Mouse (Mus musculus) spleen, adult 2 months (tissue): Measurements from ENCODE around the gene Eif2b4. TPM values are rescaled to one million over a fixed set of nuclear protein-coding genes. Genes with fewer than 3 reads are reported as not detected.

ENCODE experiments used
- DNase-seq, 2 experiments: peaks; one replicate each; pipeline versions ENCODE4 v3.0.0 to v3.0.0-alpha.2; 2012 to 2021; ENCODE audit warnings: low spot score in 2 of 2, low read depth in 1 of 2
- H3K27ac ChIP-seq: fragments of 200-500 bp; 2 replicates; pipeline ENCODE4 v1.5.1; 2012; ENCODE audit warnings: low read length, inconsistent platforms; ENCODE audit not compliant: insufficient read depth
- H3K27me3 ChIP-seq: fragments of 200-500 bp; 2 replicates; pipeline ENCODE4 v1.6.1; 2012; ENCODE audit warnings: mild to moderate bottlenecking, moderate library complexity, low read length, inconsistent platforms; ENCODE audit not compliant: control insufficient read depth, insufficient read depth
- H3K36me3 ChIP-seq: fragments of 200-500 bp; 2 replicates; pipeline ENCODE4 v1.6.1; 2012; ENCODE audit warnings: mild to moderate bottlenecking, low read length, inconsistent platforms; ENCODE audit not compliant: control insufficient read depth, insufficient read depth
- H3K4me1 ChIP-seq: fragments of 200-500 bp; 2 replicates; pipeline ENCODE4 v1.6.1; 2011; ENCODE audit warnings: inconsistent platforms; ENCODE audit not compliant: control insufficient read depth, insufficient read depth, insufficient read length
- H3K4me3 ChIP-seq: fragments of 200-500 bp; 2 replicates; pipeline ENCODE4 v1.5.1; 2011; ENCODE audit warnings: mild to moderate bottlenecking, inconsistent platforms; ENCODE audit not compliant: insufficient read depth, insufficient read length; ENCODE audit errors: extremely low read depth
- CTCF ChIP-seq: fragments of 200-500 bp; IDR thresholded peaks from 2 replicates; pipeline ENCODE4 v1.5.1; 2011; ENCODE audit warnings: mild to moderate bottlenecking, inconsistent platforms; ENCODE audit not compliant: insufficient read depth, insufficient read length, insufficient replicate concordance; ENCODE audit errors: extremely low read depth
- POLR2A ChIP-seq: fragments of 200-500 bp; IDR thresholded peaks from 2 replicates; pipeline ENCODE4 v1.6.1; 2011; ENCODE audit warnings: low read depth, low read length, inconsistent platforms
- WGBS: fragments of 180-500 bp; shearing (Covaris S2); methylation state at CpG from one replicate; pipeline ENCODE4 v1.1.7; 2018; 5-methylcytosine and 5-hydroxymethylcytosine counted together
- polyA plus RNA-seq: library from polyadenylated mRNA; depleted of rRNA; stranded (reverse); fragments of >200 nt; gene quantifications from 2 replicates; pipeline ENCODE4 v1.2.3, GENCODE M21; 2012; rRNA removed

Eif2b4 gene
- polyA plus RNA-seq, 1 experiment: 31.9 TPM

DNA sequence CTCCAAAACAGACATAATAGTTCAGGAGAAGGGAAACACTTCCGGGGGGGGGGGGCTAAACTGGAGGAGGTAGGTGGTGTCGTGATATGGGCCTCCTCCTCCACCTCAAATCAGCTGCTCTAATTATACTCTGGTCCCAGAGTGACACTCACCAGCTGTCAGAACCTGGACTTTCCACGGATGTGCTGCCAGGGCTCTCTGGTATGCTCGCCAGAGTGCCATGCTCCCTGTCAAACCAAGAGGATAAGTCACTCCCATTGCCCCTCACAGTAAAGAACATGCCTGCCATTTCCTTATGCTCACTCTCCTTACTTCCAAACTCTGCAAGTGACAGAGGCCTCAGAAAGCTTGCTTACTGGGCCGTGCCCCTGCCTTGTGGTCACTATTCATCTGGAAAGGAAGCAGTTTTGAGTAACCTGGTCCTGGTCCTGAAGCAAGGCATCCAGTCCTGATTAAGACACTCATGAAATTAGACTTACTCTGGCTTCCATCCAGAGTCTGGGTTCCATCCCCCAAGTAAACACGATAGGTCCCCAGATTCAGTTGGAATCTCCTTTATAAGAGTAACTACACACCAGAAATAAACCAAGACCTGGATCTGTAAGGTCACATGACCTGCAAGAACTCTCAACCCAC, 39.6 kb downstream of the Eif2b4 start:
- TF ChIP-seq CTCF (no peak), POLR2A (no peak)
- WGBS: 43% methylated on average over 6 of the region's 6 CpGs
- Histone ChIP-seq H3K36me3 (peaks cover 15% of the 10 kb centered on the region), H3K27me3 (no peaks in the 10 kb centered on the region), H3K27ac (no peak overlapping the region), H3K4me1 (peaks cover 4% of the 10 kb centered on the region; the same call in 1 of the 2 replicates), H3K4me3 (peak overlapping the region; percentile 90)
- no peak for DNase-seq

DNA sequence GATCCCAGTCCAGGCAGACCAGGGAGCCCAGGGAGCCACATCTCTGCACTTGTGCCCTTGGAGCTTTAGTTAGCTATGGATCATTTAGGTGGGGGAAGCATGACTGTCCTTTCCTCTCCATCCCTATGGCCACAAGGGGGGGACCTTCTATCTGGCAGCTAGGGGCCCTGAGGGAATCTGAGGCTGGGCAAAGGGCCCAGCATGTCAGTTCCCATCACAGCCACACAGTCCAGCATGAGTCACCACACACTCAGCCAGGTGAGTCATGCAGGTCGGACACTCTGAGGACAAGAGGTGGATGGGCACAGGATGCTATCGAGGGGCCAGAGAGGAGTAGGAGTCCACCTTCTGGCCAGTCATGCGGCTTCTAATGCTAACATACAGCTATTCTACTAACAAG, 41.5 kb downstream of the Eif2b4 start:
- H3K4me3 ChIP-seq: no peak overlapping the region
- no peak for TF ChIP-seq POLR2A
- no peak for TF ChIP-seq CTCF
- WGBS: 88% methylated on average over 3 of the region's 3 CpGs
- H3K27ac ChIP-seq: no peak overlapping the region
- H3K4me1 ChIP-seq: peaks cover 4% of the 10 kb centered on the region; the same call in 1 of the 2 replicates
- no peaks in the 10 kb centered on the region for H3K36me3 ChIP-seq
- H3K27me3 ChIP-seq: no peaks in the 10 kb centered on the region
- DNase-seq: no peak

DNA sequence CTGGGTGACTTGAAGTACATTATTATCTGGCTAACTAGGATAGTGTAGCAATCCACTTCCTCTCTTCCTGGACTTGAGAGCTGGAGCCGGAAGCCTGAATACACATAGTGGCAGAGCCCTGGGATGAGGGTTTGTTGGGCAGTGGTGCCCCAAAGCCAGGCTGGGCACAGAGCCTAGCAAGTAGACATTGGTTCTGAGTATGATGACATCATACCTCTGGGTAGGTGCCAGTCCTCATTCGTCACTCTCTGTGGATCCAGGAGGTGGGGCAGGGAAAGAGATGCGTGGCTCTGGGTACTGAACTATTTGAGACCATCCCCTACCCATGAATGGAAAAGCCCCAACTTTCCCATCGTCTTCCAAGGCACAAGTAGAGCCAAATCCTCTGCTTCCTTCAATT, 43.4 kb downstream of the Eif2b4 start:
- H3K27ac ChIP-seq: no peak overlapping the region
- no peaks in the 10 kb centered on the region for H3K27me3 ChIP-seq
- no peak for TF ChIP-seq CTCF
- no peak for TF ChIP-seq POLR2A
- WGBS: 93% methylated on average over 4 of the region's 4 CpGs
- H3K36me3 ChIP-seq: no peaks in the 10 kb centered on the region
- peaks cover 4% of the 10 kb centered on the region; the same call in 1 of the 2 replicates for H3K4me1 ChIP-seq
- H3K4me3 ChIP-seq: no peak overlapping the region
- no peak for DNase-seq

DNA sequence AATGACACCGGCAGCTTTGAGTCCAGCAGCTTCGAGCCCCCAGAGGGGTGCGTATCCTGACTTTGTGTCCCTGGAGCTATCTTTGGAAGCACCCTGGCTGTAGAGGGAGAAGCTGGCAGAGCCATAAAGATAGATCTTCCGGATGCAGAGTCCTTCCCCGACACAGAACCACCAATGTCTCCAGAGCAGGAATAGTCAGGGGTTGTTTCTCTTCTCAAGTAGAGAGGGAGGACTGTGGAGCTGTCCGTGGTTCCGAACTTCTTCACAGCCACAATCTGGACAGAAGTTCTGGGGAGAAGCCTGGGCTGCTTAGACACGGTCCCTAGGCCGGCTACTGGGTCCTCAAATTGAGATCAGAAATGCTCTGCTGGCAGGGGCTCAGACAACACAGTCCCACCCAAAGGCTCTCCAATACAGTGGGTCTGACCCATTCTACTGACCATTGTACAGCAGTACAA, 54.2 kb downstream of the Eif2b4 start:
- H3K27me3 ChIP-seq: peaks cover 22% of the 10 kb centered on the region
- 20% methylated on average over 9 of the region's 9 CpGs for whole genome bisulfite sequencing
- H3K27ac ChIP-seq: no peak overlapping the region
- peaks cover 8% of the 10 kb centered on the region for H3K36me3 ChIP-seq
- no peaks in the 10 kb centered on the region for H3K4me1 ChIP-seq
- DNase-seq: no peak
- TF ChIP-seq CTCF: no peak
- TF ChIP-seq POLR2A: no peak
- H3K4me3 ChIP-seq: no peak overlapping the region

DNA sequence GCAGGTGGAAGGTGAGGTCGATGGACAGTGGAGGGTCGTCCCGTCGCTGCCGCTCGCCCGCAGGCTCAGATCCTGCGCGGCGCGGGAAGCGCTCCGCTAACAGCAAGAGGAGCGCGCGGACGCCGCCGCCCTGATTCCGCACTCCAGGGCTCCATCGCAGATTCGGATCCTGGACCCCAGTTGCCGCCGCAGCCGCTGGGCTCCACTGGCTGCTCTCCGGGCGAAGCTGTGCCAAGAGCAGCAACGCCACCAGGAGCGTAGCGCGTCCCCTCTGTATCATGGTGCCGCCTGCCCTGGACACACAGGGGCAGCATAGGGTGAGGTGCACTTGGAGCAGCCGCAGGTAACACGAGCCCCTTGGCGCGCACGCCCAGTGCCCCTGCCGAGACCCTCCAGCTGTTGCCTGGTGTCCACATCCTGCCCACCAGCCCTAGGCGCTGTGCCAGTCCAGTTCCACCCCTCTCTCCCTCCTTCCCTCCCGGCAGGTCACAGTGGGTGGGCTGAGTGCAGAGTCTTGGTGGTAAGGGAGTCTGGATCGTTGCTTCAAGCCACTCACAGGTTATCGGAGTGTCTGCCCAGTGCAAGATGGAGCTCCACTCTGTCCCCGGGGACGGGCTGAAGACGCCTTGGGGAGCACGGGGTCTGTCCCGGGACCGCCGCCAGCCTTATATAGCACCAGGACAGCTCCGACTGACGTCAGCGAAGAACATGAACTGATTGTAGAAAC, 54.8 kb downstream of the Eif2b4 start, which contains the start of gene Ucn:
Gene Ucn, minus strand, starts transcription at position 589 of the 727 bp plus-strand sequence.
- H3K36me3 ChIP-seq: peaks cover 7% of the 10 kb centered on the region
- 4% methylated on average over 52 of the region's 52 CpGs for WGBS
- H3K27ac ChIP-seq: no peak within 1 kb of the TSS
- no peak for TF ChIP-seq POLR2A
- TF ChIP-seq CTCF: no peak
- no peak for DNase-seq
- no peaks in the 10 kb centered on the region for H3K4me1 ChIP-seq
- H3K27me3 ChIP-seq: peaks cover 22% of the 10 kb centered on the region
- H3K4me3 ChIP-seq: no peak within 1 kb of the TSS

DNA sequence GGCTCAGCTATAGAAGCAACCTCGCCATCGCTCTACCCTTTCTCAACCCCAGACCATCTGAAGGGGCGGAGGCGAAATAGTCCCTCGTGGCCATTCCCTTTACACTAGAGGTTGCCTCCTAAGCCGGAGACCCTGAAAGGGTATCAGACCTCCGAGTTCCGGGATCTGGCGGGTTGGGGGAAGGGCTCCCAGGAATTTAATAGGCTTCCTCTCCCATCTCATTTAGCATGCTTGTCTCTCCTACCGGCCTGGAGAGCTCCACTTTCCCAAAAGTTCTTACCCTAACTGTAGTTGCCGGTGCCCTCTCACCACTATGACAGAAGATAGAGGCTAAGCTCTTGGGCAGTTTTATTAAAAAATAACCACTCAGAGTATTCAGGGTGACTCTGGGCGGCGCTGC, 55.6 kb downstream of the Eif2b4 start:
- H3K4me1 ChIP-seq: no peaks in the 10 kb centered on the region
- peaks cover 6% of the 10 kb centered on the region for H3K36me3 ChIP-seq
- H3K27ac ChIP-seq: no peak overlapping the region
- H3K27me3 ChIP-seq: peaks cover 22% of the 10 kb centered on the region
- 9% methylated on average over 13 of the region's 13 CpGs for WGBS
- no peak for TF ChIP-seq POLR2A
- TF ChIP-seq CTCF: no peak
- no peak for DNase-seq
- H3K4me3 ChIP-seq: no peak overlapping the region

Other genes starting within 250 kb of the Eif2b4 start
- 0.47 and 0.76 TPM in 2 replicates for gene Cgref1, start 247.8 kb downstream of the Eif2b4 start, polyA plus RNA-seq
- gene Preb, start 233.1 kb downstream of the Eif2b4 start, polyA plus RNA-seq: 227 and 270 TPM in 2 replicates
- 0.29 and 0.34 TPM in 2 replicates for gene Tcf23, start 224.8 kb downstream of the Eif2b4 start, polyA plus RNA-seq
- gene Atraid, start 145.1 kb downstream of the Eif2b4 start, polyA plus RNA-seq: 43.9 and 53.5 TPM in 2 replicates
- gene Slc5a6, start 144.5 kb downstream of the Eif2b4 start, polyA plus RNA-seq: 16.0 and 16.3 TPM in 2 replicates
- gene Cad, start 138.7 kb downstream of the Eif2b4 start, polyA plus RNA-seq: 44.0 and 52.5 TPM in 2 replicates
- not detected in 2 replicates for gene Dnajc5g, start 87.1 kb downstream of the Eif2b4 start, polyA plus RNA-seq
- 0.08 and 0.09 TPM in 2 replicates for gene Slc30a3, start 85.2 kb downstream of the Eif2b4 start, polyA plus RNA-seq
- gene Trim54, start 76.7 kb downstream of the Eif2b4 start, polyA plus RNA-seq: not detected in 2 replicates
- gene Ucn, start 54.6 kb downstream of the Eif2b4 start, polyA plus RNA-seq: not detected in 2 replicates
- 32.0 and 34.9 TPM in 2 replicates for gene Mpv17, start 39.2 kb downstream of the Eif2b4 start, polyA plus RNA-seq
- 1.4 and 2.1 TPM in 2 replicates for gene Gm29609, start 13.5 kb downstream of the Eif2b4 start, polyA plus RNA-seq
- 47.3 and 48.9 TPM in 2 replicates for gene Gtf3c2, start 13.3 kb downstream of the Eif2b4 start, polyA plus RNA-seq
- gene Snx17, start 203 bp downstream of the Eif2b4 start, polyA plus RNA-seq: 58.4 and 66.9 TPM in 2 replicates
- gene Zfp513, start 8.9 kb upstream of the Eif2b4 start, polyA plus RNA-seq: 49.3 and 79.8 TPM in 2 replicates
- gene Ppm1g, start 27.3 kb upstream of the Eif2b4 start, polyA plus RNA-seq: 65.7 and 110 TPM in 2 replicates
- 148 and 199 TPM in 2 replicates for gene Nrbp1, start 47.4 kb upstream of the Eif2b4 start, polyA plus RNA-seq
- gene Gm9970, start 47.8 kb upstream of the Eif2b4 start, polyA plus RNA-seq: 0.27 and 0.29 TPM in 2 replicates
- 25.0 and 37.0 TPM in 2 replicates for gene Krtcap3, start 58.3 kb upstream of the Eif2b4 start, polyA plus RNA-seq
- gene Ift172, start 97.7 kb upstream of the Eif2b4 start, polyA plus RNA-seq: 17.0 and 18.4 TPM in 2 replicates
- gene Fndc4, start 102.7 kb upstream of the Eif2b4 start, polyA plus RNA-seq: 3.6 and 4.9 TPM in 2 replicates
- gene Gckr, start 104.0 kb upstream of the Eif2b4 start, polyA plus RNA-seq: 0.08 TPM in 1 of 2 replicates, not detected in the other